Mouse (Mus musculus) neural tube, embryonic 15.5 days (tissue): ENCODE measurements around the gene Fgfr2. TPM values are rescaled to one million over a fixed set of nuclear protein-coding genes. Genes with fewer than 3 reads are reported as not detected.

Experiments used
- ATAC-seq: fragments of 200-750 bp; cut with Nextera tagmentation; 2 replicates; pipeline ENCODE4 v1.8.0; 2017; ENCODE audit warnings: mild to moderate bottlenecking, moderate TSS enrichment, moderate library complexity; ENCODE audit not compliant: low FRiP score
- H3K27ac ChIP-seq: fragments of 300-500 bp; sonication (generic); replicated peaks from 2 replicates; pipeline ENCODE4 v1.5.1; 2015; ENCODE audit warnings: mild to moderate bottlenecking, inconsistent platforms
- H3K27me3 ChIP-seq: fragments of 300-500 bp; sonication (generic); replicated peaks from 2 replicates; pipeline ENCODE4 v1.6.1; 2015; ENCODE audit warnings: inconsistent platforms
- H3K36me3 ChIP-seq: fragments of 300-500 bp; sonication (generic); 2 replicates; pipeline ENCODE4 v1.6.1; 2015; ENCODE audit warnings: inconsistent platforms
- H3K4me1 ChIP-seq: fragments of 300-500 bp; sonication (generic); 2 replicates; pipeline ENCODE4 v1.6.1; 2015; ENCODE audit warnings: inconsistent platforms
- H3K4me2 ChIP-seq: fragments of 300-500 bp; sonication (generic); 2 replicates; pipeline ENCODE4 v1.6.1; 2015; ENCODE audit warnings: inconsistent platforms, mild to moderate bottlenecking, moderate library complexity
- H3K4me3 ChIP-seq: fragments of 300-500 bp; sonication (generic); replicated peaks from 2 replicates; pipeline ENCODE4 v1.5.1; 2015; ENCODE audit warnings: mild to moderate bottlenecking, inconsistent platforms
- H3K9ac ChIP-seq: fragments of 300-500 bp; sonication (generic); replicated peaks from 2 replicates; pipeline ENCODE4 v1.6.1; 2015; ENCODE audit warnings: mild to moderate bottlenecking, inconsistent platforms
- H3K9me3 ChIP-seq: fragments of 300-500 bp; sonication (generic); replicated peaks from 2 replicates; pipeline ENCODE4 v1.6.1; 2016; ENCODE audit warnings: inconsistent platforms
- WGBS: fragments of 180-500 bp; shearing (Covaris S2); methylation state at CpG from one replicate; pipeline ENCODE4 v1.1.7; 2015; ENCODE audit warnings: mixed read lengths; 5-methylcytosine and 5-hydroxymethylcytosine counted together
- polyA plus RNA-seq: library from polyadenylated mRNA; unstranded; fragments of >200 nt; fragmentation: Nextera tagmentation; extraction: Ambion mirVana; gene quantifications from 2 replicates; pipeline ENCODE4 v1.2.1, GENCODE M21; 2015

The Fgfr2 gene
- polyA plus RNA-seq, 1 experiment from 2014 or later, result 21.2 TPM

GRCm38 (mm10) chr7:130943280-130943895 is 2179.8 kb downstream of the Fgfr2 start:
- no peak for ATAC-seq
- Histone ChIP-seq H3K27ac (no peak overlapping the region), H3K9ac (no peak overlapping the region), H3K4me3 (no peak overlapping the region), H3K36me3 (no peaks in the 10 kb centered on the region), H3K4me1 (no peaks in the 10 kb centered on the region; the same call in 1 of the 2 replicates), H3K9me3 (no peaks in the 10 kb centered on the region), H3K27me3 (peaks cover 7% of the 10 kb centered on the region), H3K4me2 (no peak overlapping the region)
- 90% methylated on average over 9 of the region's 9 CpGs for WGBS

GRCm38 (mm10) chr7:130940733-130941132 is 2182.4 kb downstream of the Fgfr2 start:
- Histone ChIP-seq H3K9me3 (no peaks in the 10 kb centered on the region), H3K27me3 (peaks cover 34% of the 10 kb centered on the region), H3K4me1 (peaks cover 16% of the 10 kb centered on the region), H3K4me2 (no peak overlapping the region), H3K27ac (no peak overlapping the region), H3K9ac (no peak overlapping the region), H3K36me3 (no peaks in the 10 kb centered on the region), H3K4me3 (no peak overlapping the region)
- WGBS, result 70% methylated on average over 8 of the region's 8 CpGs
- ATAC-seq, result no peak

DNA sequence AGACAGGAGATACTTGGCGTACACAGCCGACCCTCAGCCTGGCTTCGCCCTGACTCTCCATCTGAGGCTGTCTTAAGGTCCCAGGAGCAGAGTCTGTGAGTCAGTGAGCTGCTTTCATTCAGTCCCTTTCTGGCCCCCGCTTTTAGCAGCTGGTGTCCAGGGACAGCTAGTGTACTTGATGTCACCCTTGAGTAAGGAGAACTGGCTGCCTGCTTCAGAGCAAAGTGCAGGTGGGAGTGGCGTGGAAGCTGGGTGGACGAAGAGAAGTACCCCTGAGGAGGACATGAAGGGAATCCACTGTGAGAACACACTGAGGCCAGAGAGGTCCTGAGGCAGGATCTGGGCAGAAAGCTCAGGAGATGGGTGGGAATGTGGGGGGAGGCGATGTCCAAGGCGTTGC is 2184.3 kb downstream of the Fgfr2 start:
- 92% methylated on average over 8 of the region's 8 CpGs for WGBS
- no peak for ATAC-seq
- H3K27ac ChIP-seq, result no peak overlapping the region
- peaks cover 26% of the 10 kb centered on the region for H3K4me1 ChIP-seq
- H3K4me3 ChIP-seq, result no peak overlapping the region
- no peaks in the 10 kb centered on the region for H3K9me3 ChIP-seq
- no peak overlapping the region for H3K4me2 ChIP-seq
- H3K36me3 ChIP-seq, result no peaks in the 10 kb centered on the region
- H3K27me3 ChIP-seq, result peaks cover 52% of the 10 kb centered on the region
- H3K9ac ChIP-seq, result no peak overlapping the region

- Histone ChIP-seq H3K4me2 (no peak overlapping the region), H3K36me3 (no peaks in the 10 kb centered on the region), H3K27me3 (peaks cover 61% of the 10 kb centered on the region), H3K9me3 (no peaks in the 10 kb centered on the region), H3K4me1 (peaks cover 26% of the 10 kb centered on the region), H3K9ac (no peak overlapping the region), H3K27ac (no peak overlapping the region), H3K4me3 (no peak overlapping the region)
- ATAC-seq, result no peak
- WGBS, result 69% methylated on average over 4 of the region's 4 CpGs
Observed at GRCm38 (mm10) chr7:130938005-130938404, 2185.1 kb downstream of the Fgfr2 start.

DNA sequence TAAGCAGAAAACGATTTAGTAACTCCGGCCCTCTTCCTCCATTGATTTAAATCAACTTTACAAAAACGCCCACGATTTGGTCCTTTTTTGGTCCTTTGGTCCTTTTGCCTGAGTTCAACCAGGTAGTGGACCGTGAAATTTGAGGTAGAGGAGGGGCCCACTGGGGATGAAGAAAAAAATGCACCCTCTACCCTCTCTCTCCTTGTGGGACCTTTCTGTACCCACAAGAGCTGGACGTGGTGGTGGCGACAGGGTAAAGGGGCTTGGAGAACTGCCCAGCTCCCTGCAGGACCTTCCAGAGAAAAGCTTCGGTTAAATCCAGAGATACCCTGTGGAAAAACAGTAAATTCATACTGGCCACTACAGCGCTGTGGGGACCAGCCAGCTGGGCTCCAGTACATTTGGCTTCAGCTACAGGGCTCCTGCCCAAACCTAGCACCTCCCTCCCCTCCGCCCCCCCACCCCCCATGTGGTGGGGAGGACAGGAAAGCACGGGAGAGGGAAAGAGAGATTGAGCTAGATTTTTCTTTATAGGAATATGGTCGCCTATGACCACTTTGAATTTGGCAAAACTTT is 2185.8 kb downstream of the Fgfr2 start:
- H3K27me3 ChIP-seq, result peaks cover 64% of the 10 kb centered on the region
- no peaks in the 10 kb centered on the region for H3K9me3 ChIP-seq
- H3K4me2 ChIP-seq, result peak overlapping the region; percentile 73
- H3K4me1 ChIP-seq, result peaks cover 26% of the 10 kb centered on the region
- 35% methylated on average over 12 of the region's 12 CpGs for WGBS
- peak overlapping the region; percentile 47 for H3K4me3 ChIP-seq
- H3K36me3 ChIP-seq, result no peaks in the 10 kb centered on the region
- ATAC-seq, result no peak
- H3K27ac ChIP-seq, result no peak overlapping the region
- H3K9ac ChIP-seq, result no peak overlapping the region

- peak overlapping the region; percentile 73 for H3K4me2 ChIP-seq
- H3K36me3 ChIP-seq, result no peaks in the 10 kb centered on the region
- ATAC-seq, result no peak; the same call in 1 of the 2 replicates
- H3K27ac ChIP-seq, result no peak overlapping the region
- H3K4me3 ChIP-seq, result peak overlapping the region; percentile 47
- peaks cover 64% of the 10 kb centered on the region for H3K27me3 ChIP-seq
- H3K4me1 ChIP-seq, result peaks cover 26% of the 10 kb centered on the region
- under 1% methylated on average over 49 of the region's 49 CpGs for WGBS
- H3K9ac ChIP-seq, result peak overlapping the region; percentile 41
- H3K9me3 ChIP-seq, result no peaks in the 10 kb centered on the region
Observed at GRCm38 (mm10) chr7:130936472-130936951, 2186.6 kb downstream of the Fgfr2 start.

DNA sequence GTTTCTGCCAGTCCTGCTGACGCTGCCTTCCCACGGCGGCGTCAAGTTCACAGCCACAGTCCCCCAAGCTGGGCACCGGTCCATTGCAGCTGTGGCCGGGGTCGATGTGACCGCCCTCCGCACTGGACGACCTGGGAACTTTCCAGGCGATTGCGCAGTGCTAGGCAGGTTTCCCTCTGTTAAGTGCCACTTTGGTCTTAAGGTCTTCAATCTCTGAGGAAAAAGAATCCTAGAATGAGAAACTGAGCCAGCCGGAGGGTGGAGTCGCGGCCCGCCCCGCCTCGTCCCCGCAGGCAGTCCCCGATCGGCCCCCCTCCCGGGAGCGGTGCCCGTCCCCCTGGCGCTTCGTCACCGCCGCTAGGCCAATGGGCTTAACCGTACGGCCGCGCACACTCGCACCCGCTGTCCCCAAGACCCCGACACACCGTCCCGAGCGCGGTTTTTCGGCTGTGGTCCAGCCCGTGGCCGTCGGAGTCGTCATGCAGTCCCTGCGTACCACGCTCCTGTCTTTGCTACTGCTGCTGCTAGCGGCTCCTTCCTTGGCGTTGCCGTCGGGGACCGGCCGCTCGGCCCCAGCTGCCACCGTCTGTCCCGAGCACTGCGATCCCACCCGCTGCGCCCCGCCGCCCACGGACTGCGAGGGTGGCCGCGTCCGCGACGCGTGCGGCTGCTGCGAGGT is 2187.2 kb downstream of the Fgfr2 start, which contains the start of gene Htra1:
Htra1 (plus strand) TSS at position 319 of the 679 bp plus-strand sequence.
- no peaks in the 10 kb centered on the region for H3K36me3 ChIP-seq
- H3K4me1 ChIP-seq, result peaks cover 26% of the 10 kb centered on the region
- H3K4me2 ChIP-seq, result peak within 1 kb of the TSS; percentile 73
- peak within 1 kb of the TSS; percentile 41 for H3K9ac ChIP-seq
- H3K9me3 ChIP-seq, result no peaks in the 10 kb centered on the region
- H3K4me3 ChIP-seq, result peak within 1 kb of the TSS; percentile 47
- WGBS, result 1% methylated on average over 63 of the region's 70 CpGs
- no peak within 1 kb of the TSS for H3K27ac ChIP-seq
- H3K27me3 ChIP-seq, result peaks cover 64% of the 10 kb centered on the region
- ATAC-seq, result peak; percentile 80; the same call in 1 of the 2 replicates

DNA sequence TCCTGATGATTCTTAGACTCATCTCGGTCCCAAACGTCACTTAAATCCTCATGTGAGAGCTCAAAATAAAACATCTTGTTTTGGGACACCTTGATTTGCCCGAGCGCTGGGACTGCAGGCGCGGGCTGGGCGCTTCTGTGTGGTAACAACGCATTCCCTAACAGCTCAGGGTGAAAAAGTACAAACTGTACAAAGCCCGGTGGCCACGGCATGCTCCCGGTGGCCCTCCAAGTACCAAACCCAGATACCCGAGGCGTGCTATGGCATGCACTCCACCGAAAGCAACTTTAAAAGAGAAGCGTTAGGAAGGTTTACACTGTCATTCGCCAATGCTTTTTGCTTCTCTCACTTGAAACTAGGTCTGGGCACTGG is 2187.7 kb downstream of the Fgfr2 start:
- peaks cover 26% of the 10 kb centered on the region for H3K4me1 ChIP-seq
- H3K4me3 ChIP-seq, result peak overlapping the region; percentile 47
- no peaks in the 10 kb centered on the region for H3K9me3 ChIP-seq
- no peak overlapping the region for H3K9ac ChIP-seq
- peak overlapping the region; percentile 73 for H3K4me2 ChIP-seq
- no peak for ATAC-seq
- no peak overlapping the region for H3K27ac ChIP-seq
- 14% methylated on average over 16 of the region's 16 CpGs for WGBS
- peaks cover 64% of the 10 kb centered on the region for H3K27me3 ChIP-seq
- H3K36me3 ChIP-seq, result no peaks in the 10 kb centered on the region

DNA sequence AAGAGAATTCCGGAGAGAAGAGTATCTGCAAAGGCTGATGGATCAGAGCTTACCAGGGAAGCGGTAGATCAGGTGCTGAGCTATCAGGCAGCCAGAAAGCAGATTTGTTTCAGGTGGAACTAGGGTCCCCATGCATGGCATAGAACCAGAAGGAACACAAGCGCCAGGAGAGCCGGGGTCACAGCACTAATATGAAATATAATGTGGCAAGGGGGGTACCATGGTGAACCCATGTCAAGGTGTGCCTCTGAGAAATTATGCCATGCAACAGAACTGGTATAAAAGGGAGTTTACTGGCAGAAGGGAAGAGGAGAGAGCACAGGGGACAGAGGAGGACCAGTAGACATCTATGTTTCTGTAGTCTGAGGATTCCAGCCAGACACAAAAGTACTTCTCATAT is 2188.5 kb downstream of the Fgfr2 start:
- H3K4me2 ChIP-seq, result no peak overlapping the region

DNA sequence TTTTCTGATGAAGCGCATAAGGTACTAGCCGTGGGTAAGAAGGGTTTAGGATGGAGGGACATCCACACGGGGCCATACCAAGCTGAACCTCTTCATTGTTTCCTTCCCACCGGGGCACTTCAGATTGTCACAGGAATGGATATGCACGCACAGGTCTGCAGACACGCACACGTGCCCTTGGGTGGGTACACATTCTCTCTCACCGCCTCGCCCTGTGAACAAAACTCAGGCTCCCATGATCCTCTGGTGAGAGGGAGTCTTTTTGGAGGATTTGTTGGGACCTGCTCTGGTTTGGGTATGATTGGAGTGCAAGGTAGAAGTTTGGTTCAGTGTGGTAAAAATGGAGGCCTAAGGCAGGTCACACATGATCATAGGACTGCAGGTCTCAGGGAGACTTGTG is 2190.2 kb downstream of the Fgfr2 start:
- Histone ChIP-seq H3K4me2 (no peak overlapping the region), H3K27ac (no peak overlapping the region), H3K9ac (no peak overlapping the region), H3K27me3 (peaks cover 52% of the 10 kb centered on the region), H3K4me3 (no peak overlapping the region), H3K9me3 (no peaks in the 10 kb centered on the region), H3K36me3 (no peaks in the 10 kb centered on the region), H3K4me1 (peaks cover 26% of the 10 kb centered on the region)
- WGBS, result 87% methylated on average over 9 of the region's 9 CpGs
- ATAC-seq, result no peak

More for the DNA sequence above, 2188.5 kb downstream of the Fgfr2 start:
- no peak for ATAC-seq
- Histone ChIP-seq H3K9me3 (no peaks in the 10 kb centered on the region), H3K27me3 (peaks cover 64% of the 10 kb centered on the region), H3K36me3 (no peaks in the 10 kb centered on the region), H3K4me1 (peaks cover 26% of the 10 kb centered on the region), H3K9ac (no peak overlapping the region), H3K27ac (no peak overlapping the region), H3K4me3 (no peak overlapping the region)
- WGBS, result 85% methylated on average over 4 of the region's 4 CpGs

- WGBS, result 67% methylated on average over 3 of the region's 3 CpGs
- Histone ChIP-seq H3K36me3 (no peaks in the 10 kb centered on the region), H3K4me3 (no peak overlapping the region), H3K4me2 (no peak overlapping the region), H3K27ac (no peak overlapping the region), H3K4me1 (peaks cover 6% of the 10 kb centered on the region), H3K27me3 (peaks cover 26% of the 10 kb centered on the region), H3K9ac (no peak overlapping the region), H3K9me3 (no peaks in the 10 kb centered on the region)
- no peak for ATAC-seq
Observed at GRCm38 (mm10) chr7:130930401-130930800, 2192.7 kb downstream of the Fgfr2 start.
